ENCODE assay signal across 10 mouse cellular contexts in genomic region chr7:45935114-45935513, GRCm38 (mm10). TPM values are rescaled to one million over a fixed set of nuclear protein-coding genes. Genes with fewer than 3 reads are reported as not detected.
DNase-seq lines count a peak whose midpoint lies in the region; ATAC-seq lines count a peak whose summit lies in the region.
"Had no signal": no experiment of that assay in that cellular context is flagged by ENCODE, and none has a peak within 500 bp of the region (broad histone marks: within the 10 kb centered on the region; RNA-seq: fewer than 3 reads in every experiment).

No protein-coding gene starts in this region.

- 44% methylated on average over 7 of the region's 7 CpGs for WGBS in hindbrain, embryonic 10.5 days
- 31% methylated on average over 7 of the region's 7 CpGs for WGBS in hindbrain, embryonic 13.5 days
- 28% methylated on average over 7 of the region's 7 CpGs for WGBS in heart, embryonic 12.5 days
- WGBS in stomach, embryonic 16.5 days: 20% methylated on average over 7 of the region's 7 CpGs

- no peak overlapping the region for H3K4me3 ChIP-seq in hindbrain, embryonic 10.5 days
- H3K4me3 ChIP-seq in hindbrain, embryonic 13.5 days: no peak overlapping the region
- H3K4me3 ChIP-seq in heart, embryonic 12.5 days: no peak overlapping the region
- no peak overlapping the region for H3K4me3 ChIP-seq in stomach, embryonic 16.5 days (replicated peaks; ENCODE audit: low read length)
- H3K4me3 ChIP-seq: embryonic facial prominence, embryonic 12.5 days; midbrain, embryonic 12.5 days had no signal

- no peak overlapping the region for H3K4me2 ChIP-seq in hindbrain, embryonic 13.5 days
- no peak overlapping the region for H3K4me2 ChIP-seq in heart, embryonic 12.5 days
- no peak overlapping the region for H3K4me2 ChIP-seq in stomach, embryonic 16.5 days (ENCODE audit: low read depth, low read length)
- H3K4me2 ChIP-seq: embryonic facial prominence, embryonic 12.5 days; midbrain, embryonic 12.5 days had no signal

- H3K36me3 ChIP-seq in hindbrain, embryonic 10.5 days: 0 out of 2 replicates have a peak, but pooled peaks cover 5% of the 10 kb centered on the region
- H3K36me3 ChIP-seq in hindbrain, embryonic 13.5 days: no peaks in the 10 kb centered on the region
- peaks cover 7% of the 10 kb centered on the region; the same call in 1 of the 2 replicates for H3K36me3 ChIP-seq in heart, embryonic 12.5 days
- H3K36me3 ChIP-seq in stomach, embryonic 16.5 days (ENCODE audit: control insufficient read depth, insufficient read depth, low read length): no peaks in the 10 kb centered on the region
- H3K36me3 ChIP-seq: embryonic facial prominence, embryonic 12.5 days; midbrain, embryonic 12.5 days had no signal

- H3K27me3 ChIP-seq in hindbrain, embryonic 10.5 days (ENCODE audit: insufficient read depth, poor library complexity, severe bottlenecking): no peaks in the 10 kb centered on the region
- H3K27me3 ChIP-seq in hindbrain, embryonic 13.5 days: no peaks in the 10 kb centered on the region
- H3K27me3 ChIP-seq in heart, embryonic 12.5 days (replicated peaks): no peaks in the 10 kb centered on the region
- no peaks in the 10 kb centered on the region for H3K27me3 ChIP-seq in stomach, embryonic 16.5 days (ENCODE audit: control insufficient read depth, insufficient read depth, low read length)
- H3K27me3 ChIP-seq: embryonic facial prominence, embryonic 12.5 days; midbrain, embryonic 12.5 days had no signal

- H3K27ac ChIP-seq in hindbrain, embryonic 10.5 days: no peak overlapping the region
- no peak overlapping the region for H3K27ac ChIP-seq in hindbrain, embryonic 13.5 days
- H3K27ac ChIP-seq in heart, embryonic 12.5 days (ENCODE audit: poor library complexity, severe bottlenecking): no peak overlapping the region
- no peak overlapping the region for H3K27ac ChIP-seq in stomach, embryonic 16.5 days (ENCODE audit: low read length)
- H3K27ac ChIP-seq: embryonic facial prominence, embryonic 12.5 days; midbrain, embryonic 12.5 days had no signal

- H3K9me3 ChIP-seq in hindbrain, embryonic 10.5 days: peaks cover 9% of the 10 kb centered on the region; the same call in 1 of the 2 replicates
- no peaks in the 10 kb centered on the region; the same call in 1 of the 2 replicates for H3K9me3 ChIP-seq in hindbrain, embryonic 13.5 days
- H3K9me3 ChIP-seq in heart, embryonic 12.5 days (replicated peaks): peaks cover 12% of the 10 kb centered on the region; the same call in 1 of the 2 replicates
- 0 out of 2 replicates have a peak, but pooled peaks cover 5% of the 10 kb centered on the region for H3K9me3 ChIP-seq in stomach, embryonic 16.5 days (replicated peaks; ENCODE audit: control insufficient read depth, low read length)
- H3K9me3 ChIP-seq: embryonic facial prominence, embryonic 12.5 days had no signal

- H3K4me1 ChIP-seq in hindbrain, embryonic 10.5 days (replicated peaks): no peaks in the 10 kb centered on the region
- H3K4me1 ChIP-seq in hindbrain, embryonic 13.5 days (replicated peaks): no peaks in the 10 kb centered on the region
- peaks cover 6% of the 10 kb centered on the region; the same call in 1 of the 2 replicates for H3K4me1 ChIP-seq in heart, embryonic 12.5 days (replicated peaks)
- H3K4me1 ChIP-seq in stomach, embryonic 16.5 days (ENCODE audit: control insufficient read depth, insufficient read depth, low read length): no peaks in the 10 kb centered on the region
- H3K4me1 ChIP-seq: embryonic facial prominence, embryonic 12.5 days; midbrain, embryonic 12.5 days had no signal

- peak; percentile 65 for DNase-seq in hindbrain, embryonic 10.5 days (ENCODE audit: low spot score)
- peak; percentile 53 for DNase-seq in ES-CJ7 (ENCODE audit: low read depth, low spot score)
- DNase-seq in cerebellum, postnatal 14 days: peak; percentile 78 to 85
- DNase-seq in kidney, postnatal 36 days: peak; percentile 62 to 83

- no peak overlapping the region for H3K9ac ChIP-seq in hindbrain, embryonic 13.5 days
- H3K9ac ChIP-seq in heart, embryonic 12.5 days: 0 out of 2 replicates have a peak overlapping the region, but pooled peaks have one; percentile 19
- H3K9ac ChIP-seq in stomach, embryonic 16.5 days (ENCODE audit: low read length): no peak overlapping the region
- H3K9ac ChIP-seq: embryonic facial prominence, embryonic 12.5 days; midbrain, embryonic 12.5 days had no signal

- ATAC-seq in hindbrain, embryonic 13.5 days (ENCODE audit: low FRiP score): no peak
- ATAC-seq in heart, embryonic 12.5 days (ENCODE audit: insufficient number of reproducible peaks, low FRiP score): no peak
- peak; percentile 96 for ATAC-seq in megakaryocyte progenitor cell, adult 5-6 weeks (replicated peaks; ENCODE audit: poor library complexity)
- ATAC-seq in stomach, embryonic 16.5 days (ENCODE audit: insufficient read depth, low FRiP score): peak; percentile 59; the same call in 1 of the 2 replicates

RNA-seq across cellular contexts. Expression of gene Ccdc114, which starts 11.2 kb away (rescaled TPM):
- 6.5 and 7.7 TPM in 2 replicates for polyA plus RNA-seq in hindbrain, embryonic 10.5 days (2016; fragmentation: Nextera tagmentation; extraction: Ambion mirVana)
- 4.9 and 7.6 TPM in 2 replicates for polyA plus RNA-seq in hindbrain, embryonic 13.5 days (2015; fragmentation: Nextera tagmentation; extraction: Ambion mirVana)
- 2.4 and 3.5 TPM in 2 replicates for polyA plus RNA-seq in heart, embryonic 12.5 days (2016; fragmentation: Nextera tagmentation; extraction: Ambion mirVana)
- total RNA-seq in megakaryocyte progenitor cell, adult 5-6 weeks (2015): 0.99 and 2.0 TPM in 2 replicates
- 2.6 and 3.3 TPM in 2 replicates for total RNA-seq in megakaryocyte progenitor cell, adult 5-6 weeks (2017)
- 4.1 and 5.1 TPM in 2 replicates for polyA plus RNA-seq in stomach, embryonic 16.5 days (2015; fragmentation: Nextera tagmentation; extraction: Ambion mirVana)

RNA-seq across cellular contexts. Expression of gene Emp3, which starts 13.9 kb away (rescaled TPM):
- polyA plus RNA-seq in hindbrain, embryonic 10.5 days (2016; fragmentation: Nextera tagmentation; extraction: Ambion mirVana): 16.7 and 29.7 TPM in 2 replicates
- polyA plus RNA-seq in hindbrain, embryonic 13.5 days (2015; fragmentation: Nextera tagmentation; extraction: Ambion mirVana): 33.7 and 45.9 TPM in 2 replicates
- polyA plus RNA-seq in heart, embryonic 12.5 days (2016; fragmentation: Nextera tagmentation; extraction: Ambion mirVana): 63.1 and 69.0 TPM in 2 replicates
- total RNA-seq in megakaryocyte progenitor cell, adult 5-6 weeks (2015): 238 and 280 TPM in 2 replicates
- 186 and 203 TPM in 2 replicates for total RNA-seq in megakaryocyte progenitor cell, adult 5-6 weeks (2017)
- 197 and 224 TPM in 2 replicates for polyA plus RNA-seq in stomach, embryonic 16.5 days (2015; fragmentation: Nextera tagmentation; extraction: Ambion mirVana)

RNA-seq across cellular contexts. Expression of gene Tmem143, which starts 38.4 kb away (rescaled TPM):
- polyA plus RNA-seq in hindbrain, embryonic 10.5 days (2016; fragmentation: Nextera tagmentation; extraction: Ambion mirVana): 4.5 and 4.8 TPM in 2 replicates
- polyA plus RNA-seq in hindbrain, embryonic 13.5 days (2015; fragmentation: Nextera tagmentation; extraction: Ambion mirVana): 6.2 and 6.6 TPM in 2 replicates
- polyA plus RNA-seq in heart, embryonic 12.5 days (2016; fragmentation: Nextera tagmentation; extraction: Ambion mirVana): 5.8 and 7.2 TPM in 2 replicates
- 5.3 TPM in 2 replicates for total RNA-seq in megakaryocyte progenitor cell, adult 5-6 weeks (2015)
- 8.1 and 17.2 TPM in 2 replicates for total RNA-seq in megakaryocyte progenitor cell, adult 5-6 weeks (2017)
- polyA plus RNA-seq in stomach, embryonic 16.5 days (2015; fragmentation: Nextera tagmentation; extraction: Ambion mirVana): 4.2 and 6.0 TPM in 2 replicates

RNA-seq across cellular contexts. Expression of gene Syngr4, which starts 38.6 kb away (rescaled TPM):
- polyA plus RNA-seq in hindbrain, embryonic 10.5 days (2016; fragmentation: Nextera tagmentation; extraction: Ambion mirVana): 1.1 and 1.3 TPM in 2 replicates
- polyA plus RNA-seq in hindbrain, embryonic 13.5 days (2015; fragmentation: Nextera tagmentation; extraction: Ambion mirVana): 0.17 and 0.36 TPM in 2 replicates
- polyA plus RNA-seq in heart, embryonic 12.5 days (2016; fragmentation: Nextera tagmentation; extraction: Ambion mirVana): 0.89 and 1.2 TPM in 2 replicates
- total RNA-seq in megakaryocyte progenitor cell, adult 5-6 weeks (2015): 1.3 and 1.5 TPM in 2 replicates
- 2.1 TPM in 1 of 2 replicates, not detected in the other for total RNA-seq in megakaryocyte progenitor cell, adult 5-6 weeks (2017)
- polyA plus RNA-seq in stomach, embryonic 16.5 days (2015; fragmentation: Nextera tagmentation; extraction: Ambion mirVana): 0.49 and 1.2 TPM in 2 replicates

RNA-seq across cellular contexts. Expression of gene Grin2d, which starts 56.9 kb away (rescaled TPM):
- 0.19 and 0.33 TPM in 2 replicates for polyA plus RNA-seq in hindbrain, embryonic 10.5 days (2016; fragmentation: Nextera tagmentation; extraction: Ambion mirVana)
- polyA plus RNA-seq in hindbrain, embryonic 13.5 days (2015; fragmentation: Nextera tagmentation; extraction: Ambion mirVana): 1.5 and 1.6 TPM in 2 replicates
- polyA plus RNA-seq in heart, embryonic 12.5 days (2016; fragmentation: Nextera tagmentation; extraction: Ambion mirVana): 0.37 and 0.42 TPM in 2 replicates
- total RNA-seq in megakaryocyte progenitor cell, adult 5-6 weeks (2015): not detected in 2 replicates
- total RNA-seq in megakaryocyte progenitor cell, adult 5-6 weeks (2017): under 0.01 TPM in 1 of 2 replicates, not detected in the other
- 0.23 and 0.40 TPM in 2 replicates for polyA plus RNA-seq in stomach, embryonic 16.5 days (2015; fragmentation: Nextera tagmentation; extraction: Ambion mirVana)

Comparison
In these comparisons a context has a peak if more than half of its experiments do, and no peak if none do; other contexts are left out.
1. ATAC-seq: peak in megakaryocyte progenitor cell, adult 5-6 weeks (single experiment) and stomach, embryonic 16.5 days (single experiment); none in hindbrain, embryonic 13.5 days (single experiment) and heart, embryonic 12.5 days (single experiment).
2. Peak in every context shown above with its lines, with median percentiles within 50 percentile points of each other: DNase-seq.